Mouse (Mus musculus): ENCODE data around the gene Zcchc14. TPM values are rescaled to one million over a fixed set of nuclear protein-coding genes. Genes with fewer than 3 reads are reported as not detected.

The Zcchc14 gene
- total and polyA plus RNA-seq, 3 experiments: not detected

DNA sequence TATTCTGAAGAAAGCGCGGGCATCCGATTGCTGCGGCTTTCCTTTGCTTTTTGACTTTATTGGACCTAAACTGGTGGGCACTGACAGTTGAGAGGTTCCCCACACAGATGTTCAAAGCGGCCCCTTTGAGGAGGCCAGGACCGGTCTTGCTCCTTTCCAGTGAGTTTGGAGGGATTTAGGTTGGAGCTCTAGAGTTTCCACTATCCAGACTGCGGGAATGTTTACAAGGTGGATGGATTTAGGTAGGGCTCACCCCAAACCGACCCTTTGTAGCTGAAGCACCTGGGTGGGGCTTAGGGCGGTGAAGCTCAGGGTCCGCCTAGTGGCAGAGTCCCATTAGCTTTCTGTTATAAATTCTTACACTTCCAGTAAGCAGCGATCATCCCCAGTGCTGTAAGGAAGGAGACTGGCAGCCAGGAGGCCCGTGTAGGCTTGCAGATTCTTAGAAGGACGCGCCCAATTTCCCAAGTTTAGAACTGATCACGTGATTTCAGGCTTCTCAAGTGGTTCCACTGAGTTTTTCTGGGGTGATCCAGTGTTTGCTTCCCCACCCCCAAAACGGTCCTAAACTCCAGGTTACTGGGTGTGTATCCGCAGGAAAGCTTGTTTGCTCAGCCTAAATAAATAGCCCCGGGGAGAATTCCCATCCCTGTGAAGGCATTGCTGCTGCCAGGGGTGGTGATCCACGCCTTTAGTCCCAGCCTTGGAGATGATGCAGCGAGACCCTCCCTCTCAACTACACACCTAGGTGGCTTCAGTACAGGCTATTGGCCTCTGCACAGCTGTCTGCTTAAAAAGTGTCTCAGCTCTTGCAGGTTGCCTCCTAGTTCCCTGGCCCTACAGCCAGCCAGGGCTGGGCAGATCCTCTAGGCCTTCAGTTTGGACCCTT lies 61.3 kb downstream of the Zcchc14 start:
- no peaks in the 10 kb centered on the region for H3K9me3 ChIP-seq (replicated peaks; ENCODE audit: low read length)
- peak overlapping the region; percentile 83 to 91 (median 87) for H3K4me3 ChIP-seq (replicated peaks in 1 of 3; ENCODE audit: low read depth in 2 of 3, low read length in 2 of 3, poor library complexity in 1 of 3)
- H3K27me3 ChIP-seq (replicated peaks): no peaks in the 10 kb centered on the region
- H3K4me2 ChIP-seq (ENCODE audit: insufficient read depth, low read depth, poor library complexity, severe bottlenecking): peak overlapping the region; percentile 69
- peaks cover 25% of the 10 kb centered on the region for H3K79me2 ChIP-seq (replicated peaks; ENCODE audit: control insufficient read depth, extremely low read depth, insufficient read depth, poor library complexity, severe bottlenecking)
- dilution Hi-C loops (cut with MboI; ENCODE audit: extremely low pct_ligation_motif_present, extremely low pct_unique_long_range_greater_than_20kb, low sequenced_read_pairs) (no loop called here), in situ Hi-C loops (cut with MboI; ENCODE audit: low pct_ligation_motif_present, low pct_unique_long_range_greater_than_20kb, low sequenced_read_pairs) (loop anchor here (5.0 to 25.0 kb wide), 2 partner anchors 34 to 846 kb away; partner anchors contain the start of genes Cyba and Mvd)
- no peak overlapping the region for H3K27ac ChIP-seq (ENCODE audit: insufficient read depth, low read depth)
- H3K36me3 ChIP-seq (replicated peaks in 1 of 2; ENCODE audit: control insufficient read depth in 1 of 2, insufficient read depth in 1 of 2, low read length in 1 of 2): peaks cover 32 to 47% of the 10 kb centered on the region in 2 experiments
- H3K4me1 ChIP-seq (ENCODE audit: control insufficient read depth in 1 of 2, insufficient read depth in 2 of 2): peaks cover 8 to 26% of the 10 kb centered on the region in 2 experiments; a peak in 3 of 4 replicates
- TF ChIP-seq CTCF (conservative IDR thresholded peaks at IDR 0.05 in 1 of 2, IDR thresholded peaks at IDR 0.05 in 1 of 2; ENCODE audit: low read depth in 2 of 2, low read length in 2 of 2) (peak; percentile 15 to 59; a peak in 2 of 4 replicates), SMC3 (IDR thresholded peaks at IDR 0.05; ENCODE audit: low read depth, low read length) (0 out of 2 replicates have a peak, but pooled peaks have one; percentile 10), RAD21 (IDR thresholded peaks at IDR 0.05; ENCODE audit: low read depth, low read length) (no peak; the same call in 1 of the 2 replicates), USF1 (IDR thresholded peaks at IDR 0.05; ENCODE audit: low read depth, low read length) (peak; percentile 18), BHLHE40 (IDR thresholded peaks at IDR 0.05; ENCODE audit: low read depth, low read length) (0 out of 2 replicates have a peak, but pooled peaks have one; percentile 20)
- peak; percentile 55 for DNase-seq (ENCODE audit: extremely low read depth)
- H3K9ac ChIP-seq (ENCODE audit: insufficient read depth, low read depth): peak overlapping the region; percentile 77

DNA sequence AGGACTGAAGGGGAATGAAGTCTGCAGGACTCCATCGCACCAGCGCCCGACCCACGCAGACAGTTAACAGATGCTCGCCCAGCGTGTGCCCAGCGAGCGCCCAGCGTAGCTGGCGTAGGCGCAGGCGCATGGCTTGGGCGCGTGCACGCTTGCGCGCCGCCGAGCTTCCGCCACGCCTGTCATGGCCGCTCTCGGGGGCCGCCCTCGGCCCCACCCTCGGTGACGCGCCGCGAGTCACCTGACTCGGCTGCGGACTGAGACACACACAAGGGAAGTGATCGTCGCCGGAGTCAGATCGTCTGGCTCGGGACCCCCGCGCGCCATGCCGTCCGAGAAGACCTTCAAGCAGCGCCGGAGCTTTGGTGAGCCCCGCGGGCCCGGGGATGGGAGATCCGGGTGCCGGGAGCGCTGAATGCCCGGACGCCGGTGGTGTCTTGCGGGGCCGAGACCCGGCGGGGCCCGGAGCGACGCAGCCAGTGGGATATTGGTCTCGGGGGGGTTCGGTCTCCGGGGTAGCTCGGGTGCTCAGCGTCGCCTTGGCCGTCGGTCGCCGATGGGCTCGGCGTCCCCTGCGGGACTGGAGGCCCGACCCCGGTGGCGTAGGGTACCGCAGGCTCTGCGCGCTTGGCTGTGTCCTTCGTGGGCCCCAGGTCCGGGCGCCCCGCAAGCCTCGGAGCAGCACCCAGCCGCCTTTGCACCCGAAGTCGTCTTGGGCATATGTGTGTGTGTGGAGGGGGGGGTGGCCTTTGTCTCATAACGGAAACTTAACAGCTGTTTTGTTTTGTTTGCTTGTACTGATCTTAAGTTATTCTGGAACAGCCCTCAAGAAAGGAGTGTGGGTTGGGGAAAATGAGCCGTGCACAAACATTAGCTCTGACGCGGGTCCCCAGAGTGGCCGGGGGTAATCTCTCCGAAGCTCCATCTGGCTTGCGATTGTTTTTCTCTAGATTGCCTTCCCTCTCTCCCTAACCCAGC lies 62.2 kb downstream of the Zcchc14 start, which contains the start of gene Map1lc3b:
Gene Map1lc3b (plus strand): TSS at position 159 of the 975 bp plus-strand sequence.
- no peaks in the 10 kb centered on the region for H3K27me3 ChIP-seq (replicated peaks)
- H3K79me2 ChIP-seq (replicated peaks; ENCODE audit: control insufficient read depth, extremely low read depth, insufficient read depth, poor library complexity, severe bottlenecking): peaks cover 25% of the 10 kb centered on the region
- peak; percentile 90 for DNase-seq (ENCODE audit: extremely low read depth)
- peaks cover 8 to 30% of the 10 kb centered on the region in 2 experiments; a peak in 3 of 4 replicates for H3K4me1 ChIP-seq (ENCODE audit: control insufficient read depth in 1 of 2, insufficient read depth in 2 of 2)
- H3K9me3 ChIP-seq (replicated peaks; ENCODE audit: low read length): no peaks in the 10 kb centered on the region
- peak within 1 kb of the TSS; percentile 77 for H3K9ac ChIP-seq (ENCODE audit: insufficient read depth, low read depth)
- in situ Hi-C loops (cut with MboI; ENCODE audit: low pct_ligation_motif_present, low pct_unique_long_range_greater_than_20kb, low sequenced_read_pairs) (loop anchor here (5.0 to 25.0 kb wide), 2 partner anchors 33 to 847 kb away; partner anchors contain the start of genes Cyba and Mvd), dilution Hi-C loops (cut with MboI; ENCODE audit: extremely low pct_ligation_motif_present, extremely low pct_unique_long_range_greater_than_20kb, low sequenced_read_pairs) (no loop called here)
- H3K36me3 ChIP-seq (replicated peaks in 1 of 2; ENCODE audit: control insufficient read depth in 1 of 2, insufficient read depth in 1 of 2, low read length in 1 of 2): peaks cover 23 to 38% of the 10 kb centered on the region in 2 experiments
- H3K4me2 ChIP-seq (ENCODE audit: insufficient read depth, low read depth, poor library complexity, severe bottlenecking): peak within 1 kb of the TSS; percentile 69
- peak within 1 kb of the TSS; percentile 83 to 91 (median 87) for H3K4me3 ChIP-seq (replicated peaks in 1 of 3; ENCODE audit: low read depth in 2 of 3, low read length in 2 of 3, poor library complexity in 1 of 3)
- H3K27ac ChIP-seq (ENCODE audit: insufficient read depth, low read depth): no peak within 1 kb of the TSS
- TF ChIP-seq RAD21 (IDR thresholded peaks at IDR 0.05; ENCODE audit: low read depth, low read length): no peak
- TF ChIP-seq CHD1 (IDR thresholded peaks at IDR 0.05; ENCODE audit: low read depth, low read length): no peak
- TF ChIP-seq ZNF384 (IDR thresholded peaks at IDR 0.05; ENCODE audit: low read depth, low read length): no peak
- no peak for TF ChIP-seq ZC3H11A (IDR thresholded peaks at IDR 0.05; ENCODE audit: low read depth, low read length)
- TF ChIP-seq MYC (IDR thresholded peaks at IDR 0.05; ENCODE audit: low read depth, low read length): peak; percentile 70; the same call in 1 of the 2 replicates
- peak; percentile 47; the same call in 1 of the 2 replicates for TF ChIP-seq GABPA (IDR thresholded peaks at IDR 0.05; ENCODE audit: insufficient replicate concordance, low read depth, low read length)
- peak; percentile 78; the same call in 1 of the 2 replicates for TF ChIP-seq MAX (IDR thresholded peaks at IDR 0.05; ENCODE audit: low read length)
- TF ChIP-seq SMC3 (IDR thresholded peaks at IDR 0.05; ENCODE audit: low read depth, low read length): no peak
- no peak for TF ChIP-seq PAX5 (IDR thresholded peaks at IDR 0.05; ENCODE audit: low read length)
- no peak for TF ChIP-seq ZKSCAN1 (IDR thresholded peaks at IDR 0.05; ENCODE audit: borderline replicate concordance, low read depth, low read length)
- TF ChIP-seq NRF1 (IDR thresholded peaks at IDR 0.05; ENCODE audit: low read depth, low read length): peak; percentile 90
- TF ChIP-seq IRF4 (IDR thresholded peaks at IDR 0.05; ENCODE audit: low read depth, low read length): no peak
- TF ChIP-seq EP300 (IDR thresholded peaks at IDR 0.05; ENCODE audit: low read length): no peak
- no peak for TF ChIP-seq MAFK (IDR thresholded peaks at IDR 0.05; ENCODE audit: insufficient replicate concordance, low read length)
- no peak; the same call in 1 of the 2 replicates for TF ChIP-seq ZMIZ1 (IDR thresholded peaks at IDR 0.05; ENCODE audit: low read depth, low read length)
- TF ChIP-seq JUN (IDR thresholded peaks at IDR 0.05; ENCODE audit: insufficient read depth, low read depth, low read length): no peak
- TF ChIP-seq NELFE (IDR thresholded peaks at IDR 0.05; ENCODE audit: low read depth, low read length): peak; percentile 49; the same call in 1 of the 2 replicates
- TF ChIP-seq KAT2A (IDR thresholded peaks at IDR 0.05; ENCODE audit: insufficient replicate concordance, low read length): peak; percentile 88; the same call in 1 of the 2 replicates
- no peak for TF ChIP-seq JUND (conservative IDR thresholded peaks at IDR 0.05; ENCODE audit: low read depth, low read length)
- TF ChIP-seq CHD2 (IDR thresholded peaks at IDR 0.05; ENCODE audit: low read length): no peak
- TF ChIP-seq ELF1 (IDR thresholded peaks at IDR 0.05; ENCODE audit: low read depth, low read length): peak; percentile 100
- TF ChIP-seq POLR2AphosphoS2 (IDR thresholded peaks at IDR 0.05; ENCODE audit: low read depth, low read length): peak; percentile 32; the same call in 1 of the 2 replicates
- peak; percentile 78 for TF ChIP-seq MXI1 (IDR thresholded peaks at IDR 0.05; ENCODE audit: low read depth, low read length)

Data from CH12.LX (cell line).